Mouse (Mus musculus): ENCODE data around the gene Fdx1. TPM values are rescaled to one million over a fixed set of nuclear protein-coding genes. Genes with fewer than 3 reads are reported as not detected.

Gene Fdx1
- total and polyA plus RNA-seq, 3 experiments, result 41.6 to 69.2 (median 51.1) TPM

GRCm38 (mm10) chr9:51978545-51979259 is 15.3 kb upstream of the Fdx1 start:
- peaks cover 0 to 9% of the 10 kb centered on the region in 2 experiments; a peak in 2 of 4 replicates for H3K4me1 ChIP-seq (ENCODE audit: control insufficient read depth in 1 of 2, insufficient read depth in 2 of 2)
- dilution Hi-C loops (cut with MboI; ENCODE audit: extremely low pct_ligation_motif_present, extremely low pct_unique_long_range_greater_than_20kb, low sequenced_read_pairs) (no loop called here), in situ Hi-C loops (cut with MboI; ENCODE audit: low pct_ligation_motif_present, low pct_unique_long_range_greater_than_20kb, low sequenced_read_pairs) (loop anchor here (25.0 kb wide), 1 partner anchor 384 kb away; no protein-coding TSS in a partner anchor)
- TF ChIP-seq JUND (conservative IDR thresholded peaks at IDR 0.05; ENCODE audit: low read depth, low read length) (no peak), POLR2A (IDR thresholded peaks at IDR 0.05; ENCODE audit: low read depth, low read length) (no peak), ETS1 (conservative IDR thresholded peaks at IDR 0.05; ENCODE audit: low read depth, low read length) (no peak), ELF1 (IDR thresholded peaks at IDR 0.05; ENCODE audit: low read depth, low read length) (no peak), SMC3 (IDR thresholded peaks at IDR 0.05; ENCODE audit: low read depth, low read length) (no peak), MYC (IDR thresholded peaks at IDR 0.05; ENCODE audit: low read depth, low read length) (no peak), USF1 (IDR thresholded peaks at IDR 0.05; ENCODE audit: low read depth, low read length) (no peak), ZC3H11A (IDR thresholded peaks at IDR 0.05; ENCODE audit: low read depth, low read length) (no peak), PAX5 (IDR thresholded peaks at IDR 0.05; ENCODE audit: low read length) (no peak), ZNF384 (IDR thresholded peaks at IDR 0.05; ENCODE audit: low read depth, low read length) (no peak), GABPA (IDR thresholded peaks at IDR 0.05; ENCODE audit: insufficient replicate concordance, low read depth, low read length) (no peak), HCFC1 (IDR thresholded peaks at IDR 0.05; ENCODE audit: low read depth, low read length) (no peak), ZMIZ1 (IDR thresholded peaks at IDR 0.05; ENCODE audit: low read depth, low read length) (no peak), RAD21 (IDR thresholded peaks at IDR 0.05; ENCODE audit: low read depth, low read length) (no peak), BHLHE40 (IDR thresholded peaks at IDR 0.05; ENCODE audit: low read depth, low read length) (no peak), MXI1 (IDR thresholded peaks at IDR 0.05; ENCODE audit: low read depth, low read length) (no peak), TBP (conservative IDR thresholded peaks at IDR 0.05; ENCODE audit: low read depth, low read length) (no peak), EP300 (IDR thresholded peaks at IDR 0.05; ENCODE audit: low read length) (no peak), NRF1 (IDR thresholded peaks at IDR 0.05; ENCODE audit: low read depth, low read length) (no peak), IRF4 (IDR thresholded peaks at IDR 0.05; ENCODE audit: low read depth, low read length) (no peak)
- no peaks in the 10 kb centered on the region for H3K79me2 ChIP-seq (replicated peaks; ENCODE audit: control insufficient read depth, extremely low read depth, insufficient read depth, poor library complexity, severe bottlenecking)
- no peaks in the 10 kb centered on the region for H3K36me3 ChIP-seq (replicated peaks in 1 of 2; ENCODE audit: control insufficient read depth in 1 of 2, insufficient read depth in 1 of 2, low read length in 1 of 2)
- no peak overlapping the region for H3K27ac ChIP-seq (ENCODE audit: insufficient read depth, low read depth)
- H3K27me3 ChIP-seq (replicated peaks), result no peaks in the 10 kb centered on the region
- no peaks in the 10 kb centered on the region for H3K9me3 ChIP-seq (replicated peaks; ENCODE audit: low read length)
- H3K9ac ChIP-seq (ENCODE audit: insufficient read depth, low read depth), result no peak overlapping the region
- no peak overlapping the region for H3K4me2 ChIP-seq (ENCODE audit: insufficient read depth, low read depth, poor library complexity, severe bottlenecking)
- no peak overlapping the region for H3K4me3 ChIP-seq (replicated peaks in 1 of 3; ENCODE audit: low read depth in 2 of 3, low read length in 2 of 3, poor library complexity in 1 of 3)
- peak; percentile 22 for DNase-seq (ENCODE audit: extremely low read depth)

- TF ChIP-seq ELF1 (IDR thresholded peaks at IDR 0.05; ENCODE audit: low read depth, low read length), result 0 out of 2 replicates have a peak, but pooled peaks have one; percentile 17
- TF ChIP-seq MYC (IDR thresholded peaks at IDR 0.05; ENCODE audit: low read depth, low read length), result 0 out of 2 replicates have a peak, but pooled peaks have one; percentile 14
- TF ChIP-seq KAT2A (IDR thresholded peaks at IDR 0.05; ENCODE audit: insufficient replicate concordance, low read length), result no peak
- 0 out of 2 replicates have a peak, but pooled peaks have one; percentile 14 for TF ChIP-seq IRF4 (IDR thresholded peaks at IDR 0.05; ENCODE audit: low read depth, low read length)
- peak; percentile 51 to 86 for TF ChIP-seq CTCF (conservative IDR thresholded peaks at IDR 0.05 in 1 of 2, IDR thresholded peaks at IDR 0.05 in 1 of 2; ENCODE audit: low read depth in 2 of 2, low read length in 2 of 2)
- TF ChIP-seq MAFK (IDR thresholded peaks at IDR 0.05; ENCODE audit: insufficient replicate concordance, low read length), result no peak
- peak; percentile 71 for TF ChIP-seq RAD21 (IDR thresholded peaks at IDR 0.05; ENCODE audit: low read depth, low read length)
- peak; percentile 74 for TF ChIP-seq SMC3 (IDR thresholded peaks at IDR 0.05; ENCODE audit: low read depth, low read length)
- TF ChIP-seq ETS1 (conservative IDR thresholded peaks at IDR 0.05; ENCODE audit: low read depth, low read length), result 0 out of 2 replicates have a peak, but pooled peaks have one; percentile 13
- peak; percentile 43 for TF ChIP-seq BHLHE40 (IDR thresholded peaks at IDR 0.05; ENCODE audit: low read depth, low read length)
- H3K4me1 ChIP-seq (ENCODE audit: control insufficient read depth in 1 of 2, insufficient read depth in 2 of 2), result peaks cover 0 to 9% of the 10 kb centered on the region in 2 experiments; a peak in 2 of 4 replicates
- no peak overlapping the region for H3K9ac ChIP-seq (ENCODE audit: insufficient read depth, low read depth)
- H3K36me3 ChIP-seq (replicated peaks in 1 of 2; ENCODE audit: control insufficient read depth in 1 of 2, insufficient read depth in 1 of 2, low read length in 1 of 2), result no peaks in the 10 kb centered on the region
- DNase-seq (ENCODE audit: extremely low read depth), result peak; percentile 76
- in situ Hi-C loops (cut with MboI; ENCODE audit: low pct_ligation_motif_present, low pct_unique_long_range_greater_than_20kb, low sequenced_read_pairs) (loop anchor here (25.0 kb wide), 1 partner anchor 385 kb away; no protein-coding TSS in a partner anchor), dilution Hi-C loops (cut with MboI; ENCODE audit: extremely low pct_ligation_motif_present, extremely low pct_unique_long_range_greater_than_20kb, low sequenced_read_pairs) (no loop called here)
- H3K4me2 ChIP-seq (ENCODE audit: insufficient read depth, low read depth, poor library complexity, severe bottlenecking), result no peak overlapping the region
- H3K27ac ChIP-seq (ENCODE audit: insufficient read depth, low read depth), result no peak overlapping the region
- no peaks in the 10 kb centered on the region for H3K9me3 ChIP-seq (replicated peaks; ENCODE audit: low read length)
- H3K27me3 ChIP-seq (replicated peaks), result no peaks in the 10 kb centered on the region
- H3K79me2 ChIP-seq (replicated peaks; ENCODE audit: control insufficient read depth, extremely low read depth, insufficient read depth, poor library complexity, severe bottlenecking), result no peaks in the 10 kb centered on the region
- no peak overlapping the region for H3K4me3 ChIP-seq (replicated peaks in 1 of 3; ENCODE audit: low read depth in 2 of 3, low read length in 2 of 3, poor library complexity in 1 of 3)
Observed at GRCm38 (mm10) chr9:51977439-51978000, 14.2 kb upstream of the Fdx1 start.

Data from CH12.LX (cell line).